Mouse (Mus musculus) embryonic fibroblast, embryonic 13.5 days (primary cell): Measurements from ENCODE around the gene Crybb1. TPM values are rescaled to one million over a fixed set of nuclear protein-coding genes. Genes with fewer than 3 reads are reported as not detected.

Source experiments
- H3K27ac ChIP-seq: 2 replicates; pipeline ENCODE4 v1.5.1; 2012; ENCODE audit warnings: low read length, control low read depth, inconsistent platforms; ENCODE audit not compliant: insufficient read depth
- H3K4me1 ChIP-seq: 2 replicates; pipeline ENCODE4 v1.6.1; 2011; ENCODE audit warnings: low read length; ENCODE audit not compliant: control insufficient read depth, insufficient read depth
- H3K4me3 ChIP-seq: 2 replicates; pipeline ENCODE4 v1.5.1; 2011; ENCODE audit warnings: mild to moderate bottlenecking, control low read depth, low read length; ENCODE audit not compliant: insufficient read depth
- CTCF ChIP-seq: IDR thresholded peaks from 2 replicates; pipeline ENCODE4 v1.5.1; 2011; ENCODE audit warnings: mild to moderate bottlenecking, control low read depth, low read length, moderate library complexity, borderline replicate concordance; ENCODE audit not compliant: insufficient read depth
- POLR2A ChIP-seq: IDR thresholded peaks from 2 replicates; pipeline ENCODE4 v1.6.1; 2011; ENCODE audit warnings: low read depth, mild to moderate bottlenecking, control low read depth, low read length, moderate library complexity
- polyA plus RNA-seq: library from polyadenylated mRNA; stranded (reverse); fragments of >200 nt; gene quantifications from 2 replicates; pipeline ENCODE4 v1.2.4, GENCODE M21; 2011; ENCODE audit warnings: low read depth; ENCODE audit not compliant: missing spikeins, insufficient read length

Gene Crybb1
- polyA plus RNA-seq, 1 experiment, result not detected

DNA sequence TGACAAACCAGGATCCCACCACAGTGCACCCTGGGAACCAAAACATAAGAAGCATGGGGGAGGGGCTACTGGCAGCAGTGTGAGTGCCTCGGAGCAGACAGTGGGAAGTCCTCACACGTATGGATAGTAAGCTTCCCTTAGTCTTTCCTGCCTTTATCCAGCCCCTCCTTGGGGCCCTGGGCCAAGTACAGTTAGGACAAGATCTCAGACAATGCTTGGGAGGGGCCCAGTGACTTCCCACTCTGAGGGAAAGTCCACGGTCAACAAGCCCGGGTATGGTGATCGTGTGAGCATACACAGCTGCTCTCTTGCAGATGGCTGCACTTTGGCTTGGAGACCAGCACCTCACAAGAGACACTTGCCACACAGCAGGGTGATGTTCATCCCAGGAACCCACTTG, 61.7 kb downstream of the Crybb1 start:
- Histone ChIP-seq H3K4me3 (no peak overlapping the region), H3K4me1 (no peaks in the 10 kb centered on the region), H3K27ac (no peak overlapping the region)
- TF ChIP-seq POLR2A (no peak), CTCF (no peak)

Other genes starting within 250 kb of the Crybb1 start
- not detected in 2 replicates for gene Cryba4, start 3.3 kb upstream of the Crybb1 start, polyA plus RNA-seq
- 39.6 and 48.3 TPM in 2 replicates for gene Tpst2, start 20.9 kb downstream of the Crybb1 start, polyA plus RNA-seq
- 15.6 and 21.8 TPM in 2 replicates for gene Tfip11, start 70.5 kb downstream of the Crybb1 start, polyA plus RNA-seq
- gene Srrd, start 87.2 kb downstream of the Crybb1 start, polyA plus RNA-seq, result 19.2 and 24.2 TPM in 2 replicates
- gene Hps4, start 87.3 kb downstream of the Crybb1 start, polyA plus RNA-seq, result 19.9 and 24.3 TPM in 2 replicates
- not detected in 2 replicates for gene Gm6583, start 100.2 kb downstream of the Crybb1 start, polyA plus RNA-seq
- 2.0 and 4.3 TPM in 2 replicates for gene Asphd2, start 139.1 kb downstream of the Crybb1 start, polyA plus RNA-seq
- not detected in 2 replicates for gene Gm6588, start 193.6 kb downstream of the Crybb1 start, polyA plus RNA-seq